Mouse (Mus musculus) myocyte (in vitro differentiated cells): Measurements from ENCODE around the gene Atn1. TPM values are rescaled to one million over a fixed set of nuclear protein-coding genes. Genes with fewer than 3 reads are reported as not detected.

Experiments used
- H3K27me3 ChIP-seq: one replicate; pipeline ENCODE4 v1.6.1; 2011; ENCODE audit not compliant: control insufficient read depth, insufficient read depth, insufficient read length
- H3K36me3 ChIP-seq: one replicate; pipeline ENCODE4 v1.6.1; 2011; ENCODE audit not compliant: control insufficient read depth, insufficient read depth
- H3K4me2 ChIP-seq: one replicate; pipeline ENCODE4 v1.6.1; 2011; ENCODE audit warnings: low read depth, control low read depth
- H3K4me3 ChIP-seq: one replicate; pipeline ENCODE4 v1.5.1; 2011; ENCODE audit warnings: mild to moderate bottlenecking, control low read depth, moderate library complexity
- H3K79me2 ChIP-seq: one replicate; pipeline ENCODE4 v1.6.1; 2011; ENCODE audit not compliant: control insufficient read depth, insufficient read depth
- H3ac ChIP-seq: one replicate; pipeline ENCODE4 v1.6.1; 2011; ENCODE audit not compliant: control insufficient read depth, insufficient read length
- CEBPB ChIP-seq: IDR thresholded peaks from 2 replicates; pipeline ENCODE4 v1.6.1; 2011; ENCODE audit warnings: mild to moderate bottlenecking, moderate library complexity; ENCODE audit not compliant: poor library complexity, insufficient read depth, severe bottlenecking
- E2F4 ChIP-seq: IDR thresholded peaks from one replicate; pipeline ENCODE4 v1.6.1; 2011; ENCODE audit warnings: mild to moderate bottlenecking, control low read depth, moderate library complexity; ENCODE audit not compliant: insufficient read depth
- MAX ChIP-seq: IDR thresholded peaks from one replicate; pipeline ENCODE4 v1.6.1; 2011; ENCODE audit warnings: low read depth, mild to moderate bottlenecking, control low read depth
- MYOD1 ChIP-seq, 3 experiments: IDR thresholded peaks; one replicate each; pipeline ENCODE4 v1.6.1; 2011; ENCODE audit warnings: control low read depth in 2 of 3, low read depth in 2 of 3, mild to moderate bottlenecking in 2 of 3, moderate library complexity in 1 of 3; ENCODE audit not compliant: insufficient read length in 2 of 3, control insufficient read depth in 1 of 3
- MYOG ChIP-seq, 3 experiments: IDR thresholded peaks; one replicate each; pipeline ENCODE4 v1.6.1; 2011; ENCODE audit warnings: control low read depth in 2 of 3, low read depth in 2 of 3, mild to moderate bottlenecking in 2 of 3; ENCODE audit not compliant: insufficient read length in 2 of 3, control insufficient read depth in 1 of 3, insufficient read depth in 1 of 3
- POLR2A ChIP-seq: IDR thresholded peaks from one replicate; pipeline ENCODE4 v1.6.1; 2011; ENCODE audit warnings: low read depth, mild to moderate bottlenecking, control low read depth, moderate library complexity; ENCODE audit not compliant: insufficient read length
- POLR2AphosphoS2 ChIP-seq: IDR thresholded peaks from one replicate; pipeline ENCODE4 v1.6.1; 2011; ENCODE audit warnings: low read depth, control low read depth; ENCODE audit not compliant: insufficient read length
- REST ChIP-seq: IDR thresholded peaks from one replicate; pipeline ENCODE4 v1.6.1; 2011; ENCODE audit warnings: mild to moderate bottlenecking, control low read depth, moderate library complexity; ENCODE audit not compliant: insufficient read depth, insufficient read length
- SRF ChIP-seq: IDR thresholded peaks from one replicate; pipeline ENCODE4 v1.6.1; 2011; ENCODE audit warnings: low read depth; ENCODE audit not compliant: control insufficient read depth, insufficient read length
- TCF12 ChIP-seq: IDR thresholded peaks from one replicate; pipeline ENCODE4 v1.6.1; 2011; ENCODE audit warnings: mild to moderate bottlenecking, control low read depth; ENCODE audit not compliant: poor library complexity, insufficient read depth, severe bottlenecking
- TCF3 ChIP-seq: IDR thresholded peaks from one replicate; pipeline ENCODE4 v1.6.1; 2011; ENCODE audit warnings: low read depth, control low read depth; ENCODE audit not compliant: insufficient read length
- USF1 ChIP-seq: IDR thresholded peaks from one replicate; pipeline ENCODE4 v1.6.1; 2011; ENCODE audit warnings: low read depth, mild to moderate bottlenecking, control low read depth, moderate library complexity
- polyA plus RNA-seq: library from polyadenylated mRNA; unstranded; fragments of >200 nt; fragmentation: generic; extraction: Trizol; gene quantifications from one replicate; pipeline ENCODE4 v1.2.1, GENCODE M21; 2012; ENCODE audit warnings: missing spikeins

The Atn1 gene
- polyA plus RNA-seq, 1 experiment, result 39.4 TPM

- Histone ChIP-seq H3ac (no peak overlapping the region), H3K36me3 (peaks cover 37% of the 10 kb centered on the region), H3K4me3 (no peak overlapping the region), H3K4me2 (no peak overlapping the region), H3K79me2 (peaks cover 19% of the 10 kb centered on the region), H3K27me3 (no peaks in the 10 kb centered on the region)
- TF ChIP-seq E2F4, result no peak
- TF ChIP-seq POLR2AphosphoS2, result no peak
- TF ChIP-seq MAX, result no peak
- no peak for TF ChIP-seq MYOG (IDR thresholded peaks at IDR 0.05; ENCODE audit: control insufficient read depth in 1 of 3, insufficient read depth in 1 of 3, insufficient read length in 2 of 3, low read depth in 2 of 3)
- no peak for TF ChIP-seq CEBPB
- TF ChIP-seq REST, result no peak
- TF ChIP-seq USF1, result no peak
- TF ChIP-seq TCF3, result no peak
- TF ChIP-seq MYOD1 (IDR thresholded peaks at IDR 0.05; ENCODE audit: control insufficient read depth in 1 of 3, insufficient read length in 2 of 3, low read depth in 2 of 3), result no peak
- TF ChIP-seq SRF, result no peak
- TF ChIP-seq POLR2A, result no peak
- no peak for TF ChIP-seq TCF12
Measured at GRCm38 (mm10) chr6:124702784-124703103, 53.6 kb downstream of the Atn1 start.

- TF ChIP-seq USF1 (no peak), POLR2AphosphoS2 (peak; percentile 9)
- Histone ChIP-seq H3K4me3 (no peak overlapping the region), H3K4me2 (no peak overlapping the region), H3K36me3 (peaks cover 37% of the 10 kb centered on the region), H3ac (no peak overlapping the region), H3K27me3 (no peaks in the 10 kb centered on the region), H3K79me2 (peaks cover 15% of the 10 kb centered on the region)
Measured at GRCm38 (mm10) chr6:124702102-124702783, 54.1 kb downstream of the Atn1 start.

GRCm38 (mm10) chr6:124701338-124701737 lies 55.0 kb downstream of the Atn1 start:
- H3K27me3 ChIP-seq, result no peaks in the 10 kb centered on the region
- no peak overlapping the region for H3ac ChIP-seq
- H3K79me2 ChIP-seq, result peaks cover 6% of the 10 kb centered on the region
- peaks cover 37% of the 10 kb centered on the region for H3K36me3 ChIP-seq
- H3K4me2 ChIP-seq, result no peak overlapping the region
- no peak overlapping the region for H3K4me3 ChIP-seq
- TF ChIP-seq POLR2AphosphoS2 (peak; percentile 69), POLR2A (no peak)

GRCm38 (mm10) chr6:124699962-124700610 lies 56.2 kb downstream of the Atn1 start:
- no peaks in the 10 kb centered on the region for H3K27me3 ChIP-seq
- peak overlapping the region; percentile 53 for H3K4me2 ChIP-seq
- H3K4me3 ChIP-seq, result no peak overlapping the region
- H3ac ChIP-seq, result no peak overlapping the region
- H3K79me2 ChIP-seq, result no peaks in the 10 kb centered on the region
- peaks cover 32% of the 10 kb centered on the region for H3K36me3 ChIP-seq
- TF ChIP-seq E2F4, result no peak
- TF ChIP-seq MYOG (IDR thresholded peaks at IDR 0.05; ENCODE audit: control insufficient read depth in 1 of 3, insufficient read depth in 1 of 3, insufficient read length in 2 of 3, low read depth in 2 of 3), result peak; percentile 74 to 96 (median 81)
- no peak for TF ChIP-seq USF1
- TF ChIP-seq POLR2A, result no peak
- peak; percentile 65 to 94 (median 81) for TF ChIP-seq MYOD1 (IDR thresholded peaks at IDR 0.05; ENCODE audit: control insufficient read depth in 1 of 3, insufficient read length in 2 of 3, low read depth in 2 of 3)
- no peak for TF ChIP-seq SRF
- peak; percentile 80 for TF ChIP-seq TCF3
- no peak for TF ChIP-seq REST
- peak; percentile 87 for TF ChIP-seq TCF12
- TF ChIP-seq MAX, result no peak
- peak; percentile 67 for TF ChIP-seq POLR2AphosphoS2
- peak; percentile 89 for TF ChIP-seq CEBPB

GRCm38 (mm10) chr6:124699366-124699765 lies 57.0 kb downstream of the Atn1 start:
- TF ChIP-seq POLR2AphosphoS2, result peak; percentile 29
- no peak for TF ChIP-seq E2F4
- no peak for TF ChIP-seq REST
- Histone ChIP-seq H3K79me2 (no peaks in the 10 kb centered on the region), H3K27me3 (no peaks in the 10 kb centered on the region), H3K4me2 (peak overlapping the region; percentile 53), H3K36me3 (peaks cover 25% of the 10 kb centered on the region), H3K4me3 (no peak overlapping the region), H3ac (no peak overlapping the region)
